Mouse (Mus musculus): ENCODE data around the gene Il9.

- TF ChIP-seq HCFC1 (IDR thresholded peaks at IDR 0.05; ENCODE audit: borderline replicate concordance, insufficient read depth, low read length) (no peak), ZC3H11A (IDR thresholded peaks at IDR 0.05; ENCODE audit: borderline replicate concordance, low read depth, low read length) (no peak)
Observed at GRCm38 (mm10) chr13:56506871-56507496, 24.9 kb upstream of the Il9 start.

Data from ES-E14 (cell line).